Mouse (Mus musculus): ENCODE measurements around the gene Gm4779.
"Not testable (repeated sequence)": the region's sequence is repeated elsewhere in the genome, so short reads cannot be mapped to it uniquely, and the experiment has no call there.

Gene Gm4779

DNA sequence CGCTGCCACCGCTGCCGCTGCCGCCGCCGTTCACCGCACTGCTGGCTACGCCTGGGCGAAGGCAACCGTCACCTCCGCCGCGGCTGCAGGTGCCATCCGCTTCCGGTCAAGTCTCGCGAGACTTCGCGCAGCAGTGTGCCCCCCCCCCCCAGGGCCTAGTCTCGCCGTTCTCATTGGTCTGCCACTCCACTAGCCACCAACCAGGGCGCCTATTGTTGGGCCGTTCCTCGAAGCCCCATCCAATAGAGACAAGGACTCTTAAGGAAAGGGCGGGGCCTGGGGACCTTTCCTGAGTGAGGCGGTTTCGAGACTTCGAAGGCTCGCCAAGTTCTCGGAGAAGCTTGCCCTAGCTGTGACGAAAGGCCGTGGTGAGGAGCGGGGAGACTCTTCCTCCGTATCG lies at the start of gene Gm4779, which contains the start of gene 8030474K03Rik:
Gene Gm4779, minus strand, starts transcription at position 82 of the 400 bp plus-strand sequence.
Gene 8030474K03Rik, plus strand, starts transcription at position 315 of the 400 bp plus-strand sequence.
- DNase-seq (ENCODE audit: low spot score) = no peak

DNA sequence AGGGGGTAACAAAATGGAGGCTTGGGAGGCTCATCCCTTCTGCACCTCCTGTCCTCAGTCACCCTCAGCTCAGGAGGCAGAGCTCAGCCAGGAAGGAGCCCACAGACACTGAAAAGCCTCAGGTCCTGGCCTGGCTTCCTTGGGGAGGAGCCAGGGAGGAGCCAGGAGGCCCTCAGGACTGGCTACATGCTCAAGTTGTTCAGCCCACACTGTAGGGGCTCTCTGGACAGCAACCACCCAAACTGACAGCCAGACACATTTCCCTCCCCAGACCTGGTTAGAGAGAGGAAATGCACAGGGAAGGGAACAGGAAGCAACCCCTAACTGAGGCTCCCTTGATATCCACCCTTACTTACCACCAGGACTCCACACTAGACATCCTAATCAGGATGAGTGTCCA lies 25.8 kb upstream of the Gm4779 start:
- DNase-seq (ENCODE audit: low spot score) = not testable (repeated sequence)

DNA sequence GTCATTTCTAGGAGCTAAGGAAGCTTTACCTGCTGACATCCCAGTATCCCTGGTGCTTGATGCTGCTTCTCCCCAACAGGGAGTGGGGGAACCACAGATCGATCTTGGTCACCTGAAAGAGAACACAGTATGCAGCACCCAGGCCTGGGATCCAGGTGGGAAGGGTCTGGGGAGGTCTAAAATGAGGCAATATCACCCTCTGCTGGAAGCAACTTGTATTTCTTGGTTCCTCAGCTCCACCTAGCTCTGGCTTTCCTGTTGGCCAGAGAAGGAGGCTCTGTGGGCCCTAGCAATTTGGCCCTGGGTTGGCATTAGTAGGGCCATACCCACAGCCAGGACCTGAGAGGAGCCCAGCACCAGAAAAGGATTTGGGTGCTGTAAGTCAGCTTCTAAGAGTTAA lies 24.9 kb upstream of the Gm4779 start:
- DNase-seq (ENCODE audit: low spot score) = no peak

DNA sequence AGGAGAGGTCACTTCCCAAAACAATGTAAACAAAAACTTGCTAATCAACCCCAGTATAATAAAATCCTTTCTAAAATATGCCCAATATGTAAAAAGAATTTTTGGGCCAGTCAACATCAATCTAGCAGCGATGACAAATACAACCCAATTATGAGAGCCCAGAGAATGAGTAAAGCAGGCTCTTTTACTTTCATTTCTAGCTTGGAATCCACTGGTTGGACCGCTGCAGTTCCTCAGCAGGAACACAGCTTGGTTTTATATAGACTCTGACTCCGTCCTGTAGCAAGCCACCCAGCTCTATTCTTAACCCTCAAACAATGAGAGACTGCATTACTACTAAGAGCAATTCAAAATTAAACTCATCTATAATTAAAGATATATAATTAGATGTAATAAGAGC lies 17.5 kb upstream of the Gm4779 start:
- DNase-seq (ENCODE audit: low spot score) = no peak

DNA sequence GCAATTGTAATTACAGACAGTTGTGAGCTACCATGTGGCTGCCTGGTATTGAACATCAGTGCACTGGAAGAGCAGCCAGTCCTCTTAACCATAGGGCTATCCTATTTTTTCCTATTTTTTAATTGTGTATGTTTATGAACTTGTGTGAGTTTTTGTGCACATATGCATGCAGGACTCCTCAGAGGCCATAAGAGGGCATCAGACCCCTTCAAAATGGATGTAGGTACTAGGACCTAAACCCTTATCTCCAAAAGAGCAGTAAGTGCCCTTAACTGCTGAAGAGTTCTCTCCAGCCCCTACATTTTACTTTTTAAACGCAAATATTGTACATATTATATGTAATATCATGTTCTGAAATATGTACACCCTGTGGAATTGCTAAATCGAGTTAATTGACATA lies 11.3 kb upstream of the Gm4779 start:
- DNase-seq (ENCODE audit: low spot score) = no peak

DNA sequence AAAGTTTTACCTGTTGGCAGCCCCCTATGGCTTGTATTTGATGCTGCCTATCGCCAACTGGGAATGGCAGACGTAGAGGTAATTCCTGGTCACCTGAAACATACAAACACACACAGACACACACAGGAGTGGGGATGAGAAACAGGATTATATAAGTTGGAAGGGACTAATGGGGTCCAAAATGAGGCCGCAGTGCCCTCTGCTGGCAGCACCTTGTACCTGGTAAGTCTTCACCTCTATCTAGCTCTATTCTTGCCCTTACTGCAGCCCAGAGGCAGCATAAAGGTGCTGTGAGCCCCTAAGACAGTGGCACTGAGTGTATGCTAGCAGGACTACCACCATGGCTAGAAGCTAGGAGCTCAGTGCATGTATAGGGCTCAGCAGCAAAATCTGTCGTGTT lies 2.7 kb downstream of the Gm4779 start:
- no peak for DNase-seq (ENCODE audit: low spot score)

DNA sequence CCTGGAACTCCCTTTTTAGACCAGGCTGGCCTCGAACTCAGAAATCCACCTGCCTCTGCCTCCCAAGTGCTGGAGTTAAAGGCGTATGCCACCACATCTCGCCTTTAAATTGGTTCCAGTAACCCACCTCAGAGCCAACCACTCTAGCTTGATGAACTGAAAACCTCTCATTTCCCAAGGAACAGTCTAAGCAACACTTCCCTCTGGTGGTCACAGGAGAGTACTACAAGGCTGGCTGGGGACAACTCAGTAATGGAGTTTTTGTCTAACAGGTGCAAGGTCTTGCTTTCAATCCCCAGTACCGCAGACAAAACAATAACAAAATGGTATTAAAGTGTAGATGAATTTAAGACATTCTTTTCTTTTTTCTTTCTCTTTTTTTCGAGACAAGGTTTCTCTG lies 22.2 kb downstream of the Gm4779 start:
- no peak for DNase-seq (ENCODE audit: low spot score)

DNA sequence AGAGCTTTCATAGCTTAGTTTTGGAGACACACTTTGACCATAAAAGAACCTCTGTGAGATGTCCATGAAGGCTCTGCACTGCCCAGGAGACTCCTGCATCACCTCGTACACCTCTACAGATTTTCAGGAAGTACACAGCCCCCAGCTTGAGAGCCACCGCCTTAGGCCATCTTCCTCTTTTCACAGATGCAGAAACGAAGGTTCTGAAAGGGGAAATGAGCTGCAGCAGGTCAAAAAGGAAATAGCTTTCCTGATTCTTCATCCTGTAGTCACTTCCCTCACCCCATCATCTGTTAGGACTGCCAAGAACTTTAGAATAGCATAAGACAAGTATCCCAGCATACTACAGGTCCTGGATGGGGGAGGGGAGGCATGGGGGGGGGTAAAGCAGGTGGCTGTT lies 23.9 kb downstream of the Gm4779 start:
- DNase-seq (ENCODE audit: low spot score) = no peak

DNA sequence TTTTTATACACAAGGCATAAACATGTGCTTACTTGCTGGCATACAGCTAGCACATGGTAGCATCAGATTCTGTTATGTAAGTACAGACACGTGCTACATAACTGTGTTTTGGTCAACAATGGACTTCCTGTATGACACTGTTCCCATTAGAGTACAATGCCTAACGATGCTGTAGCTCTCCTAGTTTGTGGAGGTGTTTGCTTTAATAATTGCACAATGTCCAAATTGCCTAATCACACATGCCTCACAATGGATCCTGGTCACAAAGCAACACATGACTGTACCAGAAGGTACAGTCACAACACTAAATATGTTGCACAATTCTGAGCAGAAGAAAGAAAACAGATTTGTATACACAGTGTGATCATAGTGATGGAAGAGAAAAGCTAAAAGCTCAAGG lies 24.7 kb downstream of the Gm4779 start:
- DNase-seq (ENCODE audit: low spot score) = no peak

DNA sequence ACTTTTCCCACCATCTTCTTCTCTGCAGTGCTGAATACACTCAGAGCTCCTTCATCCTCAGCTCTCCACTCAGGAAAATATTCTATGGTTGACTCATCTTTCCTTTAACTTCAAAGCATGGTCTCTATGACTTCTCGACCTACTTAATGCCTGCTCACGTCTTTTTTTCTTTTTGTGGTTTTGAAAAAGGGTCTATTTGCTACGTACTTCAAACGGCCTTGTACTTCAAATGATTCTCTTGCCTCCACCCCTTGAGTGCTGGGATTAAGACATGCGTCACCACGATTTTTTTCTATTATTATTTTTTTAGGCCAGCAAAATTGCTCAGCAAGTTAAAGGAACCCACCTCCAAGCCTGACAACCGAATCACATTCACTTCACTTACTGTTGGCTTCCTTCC lies 26.9 kb downstream of the Gm4779 start:
- no peak for DNase-seq (ENCODE audit: low spot score)

DNA sequence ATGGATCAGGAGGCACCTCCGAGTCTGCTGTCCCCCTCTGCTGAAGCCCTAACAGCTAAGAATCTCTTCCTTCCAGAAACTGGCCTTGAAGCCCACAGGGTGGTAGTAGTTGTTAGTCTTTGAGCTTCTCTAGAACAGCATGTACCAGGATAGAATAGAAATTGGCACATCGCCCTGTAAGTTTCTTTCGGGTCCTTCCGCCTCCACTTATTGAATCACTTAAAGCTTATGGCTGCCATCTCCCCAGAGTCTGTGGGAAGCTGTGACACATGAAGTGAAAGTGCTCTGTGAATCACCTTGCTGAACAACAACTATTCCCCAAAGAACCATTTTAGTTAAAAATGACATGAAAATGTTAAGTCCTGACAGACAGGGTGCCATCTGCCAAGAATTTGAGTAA lies 29.1 kb downstream of the Gm4779 start:
- no peak for DNase-seq (ENCODE audit: low spot score)

DNA sequence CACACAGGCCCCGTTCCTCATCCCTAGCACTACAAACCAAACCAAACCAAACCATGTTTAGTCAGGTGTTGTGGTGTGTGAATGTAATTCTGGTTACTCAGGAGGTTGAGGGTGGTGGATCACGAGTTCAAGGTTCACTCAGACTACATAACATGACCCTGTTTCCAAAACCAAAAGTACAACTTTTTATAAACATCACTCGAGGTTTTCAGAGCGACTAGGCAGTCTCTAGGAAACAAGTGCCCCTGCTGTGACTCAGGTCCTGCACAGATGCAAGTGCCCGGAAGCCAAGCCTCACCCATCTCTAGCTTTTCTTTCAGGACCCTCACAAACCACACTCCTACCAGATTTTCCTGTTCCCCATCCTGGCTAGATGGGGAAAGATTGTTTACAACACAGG lies 29.6 kb downstream of the Gm4779 start:
- no peak for DNase-seq (ENCODE audit: low spot score)

DNA sequence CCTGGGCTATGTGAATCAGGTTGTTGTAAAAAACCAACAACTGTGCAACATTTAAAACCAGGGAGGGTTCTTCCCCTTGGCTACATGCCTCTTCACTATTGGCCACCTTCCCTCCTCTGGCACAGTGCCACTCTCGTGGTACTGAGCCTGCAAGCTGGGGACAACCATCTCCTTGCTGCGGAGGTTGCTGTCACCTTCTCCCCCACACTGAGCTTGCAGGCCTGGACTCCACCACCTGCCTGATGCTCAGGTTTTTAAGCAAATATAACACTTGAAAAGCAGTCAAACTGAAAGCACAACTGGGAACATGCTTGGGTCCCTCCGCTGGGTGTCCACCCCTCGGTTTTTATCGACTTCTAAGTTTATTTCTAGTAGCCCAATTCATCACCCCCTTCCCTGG lies 39.7 kb downstream of the Gm4779 start:
- DNase-seq (ENCODE audit: low spot score) = no peak

DNA sequence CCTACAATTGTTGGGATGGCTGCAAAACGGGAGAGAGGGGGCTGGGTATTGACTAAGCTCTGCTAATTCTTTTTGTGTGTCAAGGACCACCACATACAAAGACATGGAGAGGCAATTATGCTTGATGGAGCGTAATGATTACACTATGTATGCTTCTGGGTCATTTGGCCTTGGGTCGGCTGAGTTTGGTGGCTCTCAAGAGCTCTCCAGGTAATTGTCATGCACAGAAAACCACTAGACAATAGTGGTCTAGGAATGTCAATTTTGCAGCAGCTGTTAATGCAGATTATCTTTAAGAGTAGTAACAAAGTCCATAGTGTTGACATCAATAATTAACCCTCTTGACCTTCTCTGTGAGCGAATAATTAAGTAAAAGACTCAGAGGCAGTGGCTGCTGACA lies 44.1 kb downstream of the Gm4779 start:
- no peak for DNase-seq (ENCODE audit: low spot score)

DNA sequence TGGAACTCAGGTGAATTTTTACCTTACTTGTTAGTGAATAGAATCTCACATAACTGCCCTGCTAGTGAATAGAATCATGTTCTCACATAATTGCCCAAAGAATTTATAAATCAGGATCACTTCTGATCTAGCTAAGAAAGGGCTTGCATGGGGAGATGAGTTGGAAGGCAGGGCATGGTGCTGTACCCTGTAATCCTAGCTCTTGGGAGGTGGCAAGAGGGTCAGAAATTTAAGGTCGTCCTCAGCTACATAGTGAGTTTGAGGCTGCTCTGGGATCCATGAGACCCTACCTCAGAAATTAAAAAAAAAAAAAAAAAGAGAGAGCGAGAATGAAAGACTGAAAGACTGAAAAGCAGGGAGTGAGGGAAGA lies 53.2 kb downstream of the Gm4779 start:
- DNase-seq (ENCODE audit: low spot score) = no peak

DNA sequence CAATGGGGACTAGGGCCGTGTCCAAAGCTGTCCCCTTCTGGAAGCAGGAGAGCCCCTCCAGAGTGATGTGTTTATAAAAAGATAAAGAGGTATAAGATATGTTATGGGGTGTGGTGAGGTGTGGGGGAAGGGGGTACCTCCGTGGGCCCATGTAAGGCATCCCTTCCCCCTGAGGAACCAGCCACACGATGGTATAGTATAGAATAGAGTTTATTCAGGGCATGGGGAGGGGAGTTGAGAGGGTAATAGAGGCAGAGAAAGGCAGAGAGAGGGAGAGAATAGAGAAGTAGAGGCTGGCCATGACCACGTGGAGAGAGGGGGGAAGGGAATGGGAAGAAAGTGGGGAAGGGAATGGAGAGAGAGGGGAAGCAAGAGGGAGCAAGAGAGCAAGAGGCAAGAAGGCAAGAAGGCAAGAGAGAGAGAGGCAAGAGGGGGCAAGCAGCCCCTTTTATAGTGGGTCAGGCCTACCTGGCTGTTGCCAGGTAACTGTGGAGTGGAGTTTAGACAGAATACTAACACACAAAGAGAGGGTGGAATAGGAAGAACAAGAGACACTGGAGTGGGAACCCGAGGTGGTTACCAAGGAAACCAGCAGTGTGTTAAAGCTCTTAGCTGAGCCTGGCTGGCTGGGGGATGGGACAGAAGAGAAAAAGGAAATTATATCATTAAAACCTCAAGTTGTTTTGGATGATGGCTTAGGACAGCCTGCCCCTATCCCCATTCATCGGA lies 53.7 kb downstream of the Gm4779 start:
- DNase-seq (ENCODE audit: low spot score) = no peak

Measured in ovary, adult 18-20 months (tissue).